Mouse (Mus musculus): Measurements from ENCODE around the gene Zfp414. TPM values are rescaled to one million over a fixed set of nuclear protein-coding genes. Genes with fewer than 3 reads are reported as not detected.
A peak's percentile ranks its signal among the peaks of the same experiment; 100 is the strongest.
"Not testable (repeated sequence)": the region's sequence is repeated elsewhere in the genome, so short reads cannot be mapped to it uniquely, and the experiment has no call there.

Gene Zfp414
- polyA plus RNA-seq, 1 experiment: 77.4 TPM

GRCm38 (mm10) chr17:33610548-33610947, 18.3 kb upstream of the Zfp414 start:
- Histone ChIP-seq H3K27ac (ENCODE audit: insufficient read depth, low read length) (no peak overlapping the region), H3K4me1 (ENCODE audit: control insufficient read depth, insufficient read depth, low read length) (no peaks in the 10 kb centered on the region), H3K4me3 (ENCODE audit: insufficient read depth, low read length) (no peak overlapping the region)
- TF ChIP-seq POLR2A (IDR thresholded peaks at IDR 0.05; ENCODE audit: extremely low read depth, insufficient read depth, low read length) (no peak), CTCF (IDR thresholded peaks at IDR 0.05; ENCODE audit: extremely low read depth, insufficient read depth, low read length) (no peak)

GRCm38 (mm10) chr17:33613726-33614125, 15.2 kb upstream of the Zfp414 start:
- H3K4me1 ChIP-seq (ENCODE audit: control insufficient read depth, insufficient read depth, low read length); H3K27ac ChIP-seq (ENCODE audit: insufficient read depth, low read length); H3K4me3 ChIP-seq (ENCODE audit: insufficient read depth, low read length): not testable (repeated sequence)

- peaks cover 6% of the 10 kb centered on the region for H3K4me1 ChIP-seq (ENCODE audit: control insufficient read depth, insufficient read depth, low read length)
- no peak overlapping the region for H3K27ac ChIP-seq (ENCODE audit: insufficient read depth, low read length)
- TF ChIP-seq POLR2A (IDR thresholded peaks at IDR 0.05; ENCODE audit: extremely low read depth, insufficient read depth, low read length): no peak
- TF ChIP-seq CTCF (IDR thresholded peaks at IDR 0.05; ENCODE audit: extremely low read depth, insufficient read depth, low read length): no peak
- no peak overlapping the region for H3K4me3 ChIP-seq (ENCODE audit: insufficient read depth, low read length)
Observed at GRCm38 (mm10) chr17:33627281-33627680, 1.6 kb upstream of the Zfp414 start.

GRCm38 (mm10) chr17:33629487-33630125, 716 bp downstream of the Zfp414 start:
- TF ChIP-seq POLR2A (IDR thresholded peaks at IDR 0.05; ENCODE audit: extremely low read depth, insufficient read depth, low read length): no peak
- TF ChIP-seq CTCF (IDR thresholded peaks at IDR 0.05; ENCODE audit: extremely low read depth, insufficient read depth, low read length): no peak
- Histone ChIP-seq H3K4me3 (ENCODE audit: insufficient read depth, low read length) (peak overlapping the region; percentile 79), H3K27ac (ENCODE audit: insufficient read depth, low read length) (peak overlapping the region; percentile 19), H3K4me1 (ENCODE audit: control insufficient read depth, insufficient read depth, low read length) (peaks cover 6% of the 10 kb centered on the region)

- TF ChIP-seq POLR2A (IDR thresholded peaks at IDR 0.05; ENCODE audit: extremely low read depth, insufficient read depth, low read length): no peak
- TF ChIP-seq CTCF (IDR thresholded peaks at IDR 0.05; ENCODE audit: extremely low read depth, insufficient read depth, low read length): no peak
- Histone ChIP-seq H3K4me1 (ENCODE audit: control insufficient read depth, insufficient read depth, low read length) (peaks cover 6% of the 10 kb centered on the region), H3K27ac (ENCODE audit: insufficient read depth, low read length) (no peak overlapping the region), H3K4me3 (ENCODE audit: insufficient read depth, low read length) (no peak overlapping the region; the same call in 1 of the 2 replicates)
Observed at GRCm38 (mm10) chr17:33630171-33630895, 1.4 kb downstream of the Zfp414 start.

GRCm38 (mm10) chr17:33631236-33631635, 2.3 kb downstream of the Zfp414 start:
- Histone ChIP-seq H3K27ac (ENCODE audit: insufficient read depth, low read length) (no peak overlapping the region), H3K4me3 (ENCODE audit: insufficient read depth, low read length) (no peak overlapping the region), H3K4me1 (ENCODE audit: control insufficient read depth, insufficient read depth, low read length) (peaks cover 6% of the 10 kb centered on the region)
- TF ChIP-seq POLR2A (IDR thresholded peaks at IDR 0.05; ENCODE audit: extremely low read depth, insufficient read depth, low read length): 0 out of 2 replicates have a peak, but pooled peaks have one; percentile 1
- no peak for TF ChIP-seq CTCF (IDR thresholded peaks at IDR 0.05; ENCODE audit: extremely low read depth, insufficient read depth, low read length)

- no peak overlapping the region for H3K4me3 ChIP-seq (ENCODE audit: insufficient read depth, low read length)
- TF ChIP-seq POLR2A (IDR thresholded peaks at IDR 0.05; ENCODE audit: extremely low read depth, insufficient read depth, low read length): no peak
- no peak for TF ChIP-seq CTCF (IDR thresholded peaks at IDR 0.05; ENCODE audit: extremely low read depth, insufficient read depth, low read length)
- H3K4me1 ChIP-seq (ENCODE audit: control insufficient read depth, insufficient read depth, low read length): peaks cover 6% of the 10 kb centered on the region
- H3K27ac ChIP-seq (ENCODE audit: insufficient read depth, low read length): no peak overlapping the region
Observed at GRCm38 (mm10) chr17:33631796-33632195, 2.9 kb downstream of the Zfp414 start.

- peak overlapping the region; percentile 33; the same call in 1 of the 2 replicates for H3K27ac ChIP-seq (ENCODE audit: insufficient read depth, low read length)
- no peaks in the 10 kb centered on the region; the same call in 1 of the 2 replicates for H3K4me1 ChIP-seq (ENCODE audit: control insufficient read depth, insufficient read depth, low read length)
- H3K4me3 ChIP-seq (ENCODE audit: insufficient read depth, low read length): no peak overlapping the region
- no peak for TF ChIP-seq CTCF (IDR thresholded peaks at IDR 0.05; ENCODE audit: extremely low read depth, insufficient read depth, low read length)
- no peak for TF ChIP-seq POLR2A (IDR thresholded peaks at IDR 0.05; ENCODE audit: extremely low read depth, insufficient read depth, low read length)
Observed at GRCm38 (mm10) chr17:33637038-33637437, 8.1 kb downstream of the Zfp414 start.

GRCm38 (mm10) chr17:33637516-33638276, 8.8 kb downstream of the Zfp414 start, which contains the start of gene Pram1:
Gene Pram1 (plus strand): TSS chr17:33638056.
- peak within 1 kb of the TSS; percentile 33; the same call in 1 of the 2 replicates for H3K27ac ChIP-seq (ENCODE audit: insufficient read depth, low read length)
- TF ChIP-seq POLR2A (IDR thresholded peaks at IDR 0.05; ENCODE audit: extremely low read depth, insufficient read depth, low read length): no peak
- no peak for TF ChIP-seq CTCF (IDR thresholded peaks at IDR 0.05; ENCODE audit: extremely low read depth, insufficient read depth, low read length)
- no peak within 1 kb of the TSS for H3K4me3 ChIP-seq (ENCODE audit: insufficient read depth, low read length)
- H3K4me1 ChIP-seq (ENCODE audit: control insufficient read depth, insufficient read depth, low read length): no peaks in the 10 kb centered on the region; the same call in 1 of the 2 replicates

All from cortical plate, adult 2 months (tissue).